Mouse (Mus musculus): ENCODE data around the gene Ccdc194. TPM values are rescaled to one million over a fixed set of nuclear protein-coding genes. Genes with fewer than 3 reads are reported as not detected.
A peak's percentile ranks its signal among the peaks of the same experiment; 100 is the strongest.
"Not testable (repeated sequence)": the region's sequence is repeated elsewhere in the genome, so short reads cannot be mapped to it uniquely, and the experiment has no call there.

The Ccdc194 gene
- total RNA-seq, 2 experiments from 2014 or later = not detected

GRCm38 (mm10) chr8:71519037-71519825 lies 6.3 kb downstream of the Ccdc194 start:
- DNase-seq (ENCODE audit: low spot score in 2 of 2); intact Hi-C loops (cut with DNase I): not testable (repeated sequence)

DNA sequence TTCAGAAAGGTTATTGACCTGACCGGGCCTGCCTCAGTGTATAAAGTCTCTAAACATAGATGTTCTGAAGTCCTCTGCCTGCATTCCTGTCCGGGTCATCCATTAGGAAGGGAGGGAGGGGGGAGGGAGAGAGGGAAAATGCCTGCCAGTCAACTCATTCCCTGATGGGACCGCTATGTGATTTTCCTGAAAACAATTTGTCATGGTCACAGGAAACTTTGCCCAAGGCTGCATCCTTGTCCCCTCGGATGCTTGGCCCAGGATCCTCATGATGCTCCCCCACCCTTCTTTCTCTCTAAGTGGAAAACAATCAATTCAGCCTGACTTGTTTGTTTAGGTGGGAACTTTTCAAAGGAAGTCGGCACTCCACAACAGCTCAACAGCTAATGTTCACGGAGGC lies 8.7 kb downstream of the Ccdc194 start:
- intact Hi-C loops (cut with DNase I) = no loop called here
- DNase-seq (ENCODE audit: low spot score in 2 of 2) = no peak

DNA sequence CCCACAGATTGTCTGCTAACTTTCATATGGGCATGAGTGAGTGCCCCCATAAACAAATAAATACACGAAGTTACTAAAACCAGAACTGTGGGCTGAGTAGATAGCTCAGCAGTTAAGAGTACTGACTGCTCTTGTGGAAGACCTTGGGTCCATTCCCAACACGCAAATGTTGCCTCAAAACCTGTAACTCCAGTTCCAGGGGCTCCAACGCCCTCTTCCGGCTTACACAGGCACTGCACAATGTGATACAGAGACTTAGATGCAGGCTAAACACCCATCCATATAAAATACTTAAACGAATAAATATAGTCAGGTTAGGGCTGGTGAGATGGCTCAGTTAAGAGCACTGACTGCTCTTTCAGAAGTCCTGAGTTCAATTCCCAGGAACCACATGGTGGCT lies 10.5 kb downstream of the Ccdc194 start:
- intact Hi-C loops (cut with DNase I) = no loop called here
- DNase-seq (ENCODE audit: low spot score in 2 of 2) = no peak

DNA sequence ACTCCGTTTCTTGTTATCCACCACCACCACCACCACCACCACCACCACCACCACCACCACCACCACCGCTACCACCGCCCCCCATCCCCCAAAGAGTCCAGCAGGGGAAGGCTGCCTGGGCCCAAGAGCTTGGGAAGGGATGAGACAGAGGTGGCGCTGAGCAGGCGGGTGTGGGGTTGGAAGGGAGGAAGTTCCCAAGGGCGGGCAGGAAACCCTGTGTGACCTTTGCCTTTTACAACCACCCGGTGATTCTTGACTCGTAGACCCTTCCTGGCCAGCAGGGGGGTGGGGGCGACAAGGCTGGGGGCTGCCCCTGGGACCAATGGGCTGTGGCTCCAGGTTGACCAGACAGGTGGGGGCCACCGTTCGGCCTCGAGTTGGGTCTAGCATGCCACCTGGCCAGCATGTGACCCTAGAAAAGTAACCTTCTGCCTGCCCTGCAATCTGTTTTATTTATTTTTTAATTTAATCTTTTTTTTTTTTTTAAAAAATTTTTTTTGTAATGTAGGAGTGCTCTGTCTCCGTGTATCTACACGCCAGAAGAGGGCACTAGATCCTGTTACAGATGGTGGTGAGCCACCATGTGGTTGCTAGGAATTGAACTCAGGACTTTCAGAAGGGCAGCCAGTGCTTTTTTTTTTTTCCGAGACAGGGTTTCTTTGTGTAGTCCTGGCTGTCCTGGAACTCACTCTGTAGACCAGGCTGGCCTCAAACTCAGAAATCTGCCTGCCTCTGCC lies 12.3 kb downstream of the Ccdc194 start:
- no peak for DNase-seq (ENCODE audit: low spot score in 2 of 2)
- intact Hi-C loops (cut with DNase I) = no loop called here

DNA sequence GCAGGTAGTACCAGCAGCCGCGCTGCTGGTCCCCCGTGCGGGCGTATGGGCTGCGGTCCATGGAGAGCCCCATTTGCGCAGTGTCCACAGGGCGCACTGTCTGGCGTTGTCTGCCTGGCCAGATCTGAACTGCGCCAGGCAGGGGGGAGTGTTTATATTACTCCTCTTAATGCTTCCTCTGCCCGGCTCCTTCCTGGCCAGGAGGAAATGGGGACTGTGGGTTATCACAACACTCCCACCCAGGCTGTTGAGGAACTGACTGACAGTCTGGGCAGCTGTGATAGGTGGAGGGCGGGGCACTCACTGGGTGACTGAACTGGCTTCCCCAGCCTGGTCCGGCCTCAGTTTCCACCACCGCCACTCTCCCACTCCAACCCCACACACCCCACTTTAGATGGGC lies 13.9 kb downstream of the Ccdc194 start, which contains the start of gene Plvap:
Plvap (minus strand) TSS at position 109 of the 400 bp plus-strand sequence.
- no peak for DNase-seq (ENCODE audit: low spot score in 2 of 2)

GRCm38 (mm10) chr8:71509316-71509715 lies 16.2 kb downstream of the Ccdc194 start:
- intact Hi-C loops (cut with DNase I) = no loop called here
- no peak for DNase-seq (ENCODE audit: low spot score in 2 of 2)

More for the DNA sequence above, 13.9 kb downstream of the Ccdc194 start, which contains the start of gene Plvap:
- intact Hi-C loops (cut with DNase I) = no loop called here

GRCm38 (mm10) chr8:71507589-71508104 lies 17.9 kb downstream of the Ccdc194 start:
- intact Hi-C loops (cut with DNase I) = no loop called here
- DNase-seq (ENCODE audit: low spot score in 2 of 2) = peak; percentile 88 to 89

DNA sequence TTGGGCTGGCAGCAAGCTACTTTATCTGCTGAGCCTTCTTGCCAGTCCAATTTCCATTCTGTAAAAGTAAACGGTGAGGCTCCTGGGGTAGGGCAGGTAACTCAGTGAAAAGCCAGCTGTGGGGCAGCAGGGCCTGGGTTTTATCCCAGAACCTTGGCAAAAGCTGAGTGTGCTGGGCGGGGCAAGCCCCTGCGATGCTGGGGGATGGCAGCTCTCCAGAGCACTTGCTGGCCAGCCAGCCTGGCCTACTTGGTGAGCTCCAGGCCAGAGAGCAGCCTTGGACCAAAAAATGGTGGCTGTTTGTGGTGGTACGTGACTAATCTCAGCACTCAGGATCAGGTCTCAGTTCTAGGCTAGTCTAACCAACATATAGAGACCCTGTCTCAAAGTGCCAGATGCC lies 19.5 kb downstream of the Ccdc194 start:
- intact Hi-C loops (cut with DNase I) = no loop called here
- no peak for DNase-seq (ENCODE audit: low spot score in 2 of 2)

- no peak for DNase-seq (ENCODE audit: low spot score in 2 of 2)
- intact Hi-C loops (cut with DNase I) = no loop called here
Measured at GRCm38 (mm10) chr8:71505326-71505725, 20.2 kb downstream of the Ccdc194 start.

DNA sequence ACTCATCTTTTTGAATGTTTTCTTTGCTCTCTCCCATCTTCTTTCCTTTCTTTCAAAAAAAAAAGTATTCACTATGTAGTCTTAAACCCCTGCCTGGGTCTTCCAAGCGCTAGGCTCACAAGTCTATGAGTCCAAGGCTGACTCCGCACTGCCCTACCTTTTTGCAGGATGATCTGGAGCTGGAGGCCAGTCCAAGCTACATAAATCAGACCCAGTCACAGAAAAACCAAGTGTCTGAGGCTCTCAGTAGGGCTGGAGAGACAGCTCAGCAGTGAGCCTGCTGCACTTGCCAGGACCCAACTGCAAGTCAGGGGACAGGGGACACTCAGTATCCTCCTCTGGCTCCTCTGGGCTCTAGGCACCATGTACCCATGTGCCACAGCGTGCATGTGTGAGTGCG lies 21.2 kb downstream of the Ccdc194 start:
- no peak for DNase-seq (ENCODE audit: low spot score in 2 of 2)
- intact Hi-C loops (cut with DNase I) = no loop called here

- DNase-seq (ENCODE audit: low spot score in 2 of 2) = no peak
- intact Hi-C loops (cut with DNase I) = no loop called here
Measured at GRCm38 (mm10) chr8:71498816-71499690, 26.5 kb downstream of the Ccdc194 start.

GRCm38 (mm10) chr8:71497881-71498501 lies 27.5 kb downstream of the Ccdc194 start:
- DNase-seq (ENCODE audit: low spot score in 2 of 2) = no peak
- intact Hi-C loops (cut with DNase I) = no loop called here

DNA sequence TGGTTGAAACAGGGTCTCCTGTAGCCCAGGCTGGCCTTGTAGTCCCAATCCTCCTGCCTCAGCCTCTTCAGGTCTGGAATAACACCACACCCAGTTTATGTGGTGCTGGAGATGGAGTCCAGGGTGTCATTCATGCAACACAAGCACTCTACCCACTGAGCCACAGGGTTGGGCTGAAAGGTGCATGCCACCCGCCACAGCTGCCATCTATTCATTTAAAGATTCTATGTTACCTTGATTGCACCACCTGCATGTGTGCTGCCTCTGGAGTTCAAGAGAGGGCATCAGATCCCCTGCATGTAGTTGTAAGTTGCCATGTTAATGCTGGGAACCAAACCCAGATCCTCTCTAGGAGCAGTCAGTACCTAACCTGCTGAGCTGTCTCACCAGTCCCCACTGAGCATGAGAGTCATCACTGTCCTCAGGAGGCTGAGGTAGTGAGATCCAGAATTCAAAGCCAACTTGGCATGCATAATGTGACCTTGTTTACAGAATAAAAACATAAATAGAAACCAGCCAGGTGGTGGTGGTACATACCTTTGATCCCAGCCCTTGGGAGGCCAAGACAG lies 28.4 kb downstream of the Ccdc194 start:
- intact Hi-C loops (cut with DNase I) = no loop called here
- DNase-seq (ENCODE audit: low spot score in 2 of 2) = no peak

- intact Hi-C loops (cut with DNase I) = loop anchor here (1.0 kb wide), 1 partner anchor 25 kb away; no protein-coding TSS in a partner anchor
- DNase-seq (ENCODE audit: low spot score in 2 of 2) = no peak
Measured at GRCm38 (mm10) chr8:71496481-71496880, 29.0 kb downstream of the Ccdc194 start.

DNA sequence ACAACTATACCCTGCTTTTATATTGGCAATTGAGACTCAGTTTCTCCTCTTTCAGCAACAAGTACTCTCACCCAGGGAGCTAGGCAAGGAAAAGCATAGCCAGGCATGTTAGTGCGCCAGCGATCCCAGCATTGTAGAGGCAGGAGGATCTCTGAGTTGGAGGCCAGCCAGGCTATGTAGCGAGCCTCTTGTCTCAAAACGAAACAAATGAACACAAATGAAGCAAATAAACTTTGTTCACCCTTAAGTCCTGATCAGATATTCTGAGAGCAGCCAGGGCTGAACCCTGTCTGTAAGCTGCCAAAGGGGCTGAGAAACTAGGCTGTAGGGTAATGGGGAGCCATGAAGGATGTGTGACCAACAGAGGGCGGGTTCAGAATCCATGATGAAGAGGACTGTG lies 29.7 kb downstream of the Ccdc194 start:
- intact Hi-C loops (cut with DNase I) = loop anchor here (1.0 kb wide), 1 partner anchor 25 kb away; no protein-coding TSS in a partner anchor
- no peak for DNase-seq (ENCODE audit: low spot score in 2 of 2)

DNA sequence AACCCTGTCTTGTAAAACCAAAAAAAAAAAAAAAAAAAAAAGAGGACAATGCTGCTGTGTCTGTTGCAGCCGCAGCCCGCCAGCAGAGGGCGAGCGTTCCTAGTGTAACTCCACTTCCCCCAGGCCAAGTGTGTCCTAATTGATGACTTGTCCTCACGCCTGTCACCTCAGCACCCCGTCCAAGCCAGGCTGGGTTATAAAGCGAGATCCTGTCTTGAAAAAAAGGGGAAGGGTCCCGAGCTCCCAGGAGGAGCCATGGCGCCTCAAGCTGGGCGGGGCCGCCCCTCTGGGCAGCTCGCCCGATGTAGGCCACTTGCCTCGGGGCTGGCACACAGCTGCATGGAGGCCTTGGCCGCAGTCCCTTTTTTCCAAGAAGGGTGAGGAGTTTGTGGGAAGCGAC lies 30.5 kb downstream of the Ccdc194 start:
- intact Hi-C loops (cut with DNase I) = no loop called here
- DNase-seq (ENCODE audit: low spot score in 2 of 2) = peak; percentile 75 to 81

GRCm38 (mm10) chr8:71488454-71488853 lies 37.1 kb downstream of the Ccdc194 start:
- intact Hi-C loops (cut with DNase I) = loop anchor here (2.0 kb wide), 1 partner anchor 14 kb away; no protein-coding TSS in a partner anchor
- peak; percentile 85 to 96 for DNase-seq (ENCODE audit: low spot score in 2 of 2)

DNA sequence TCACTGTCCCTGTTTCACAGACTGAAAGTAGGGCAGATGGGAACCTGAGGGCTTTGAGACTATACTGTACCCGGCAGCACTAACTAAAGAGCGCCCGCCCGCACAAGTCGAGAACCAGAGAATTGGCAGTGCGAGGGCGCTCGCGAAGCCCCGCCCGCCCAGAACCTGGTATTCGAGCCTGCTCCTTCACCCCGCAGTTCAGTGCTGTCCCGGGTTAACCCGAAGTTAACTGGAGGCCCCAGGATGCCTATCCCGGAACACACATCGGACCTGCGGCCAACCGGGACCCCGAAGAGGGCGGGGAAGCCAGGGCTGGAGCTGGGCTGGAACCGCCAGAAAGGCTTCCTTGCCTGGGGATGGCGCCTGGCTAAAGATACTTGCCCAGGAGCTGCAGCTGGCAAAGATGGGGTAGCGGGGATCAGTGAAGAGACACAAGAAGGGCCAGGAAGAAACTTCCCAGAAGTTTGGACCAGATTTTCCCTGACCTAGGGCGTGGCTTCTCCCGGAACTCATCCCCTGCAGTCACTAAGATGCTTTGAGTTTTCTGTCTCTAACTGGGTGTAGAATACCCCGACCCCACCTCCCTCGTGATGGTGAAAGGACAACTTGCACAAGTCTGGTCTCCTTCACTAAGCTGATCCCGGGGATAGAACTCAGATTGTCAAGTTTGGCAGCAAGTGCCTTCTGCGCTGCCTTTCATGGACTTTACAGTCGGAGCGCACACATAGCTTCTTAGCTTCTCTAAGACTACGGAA lies 37.6 kb downstream of the Ccdc194 start, which contains the start of gene Gtpbp3:
Gtpbp3 (plus strand) TSS at position 413 of the 755 bp plus-strand sequence.
- intact Hi-C loops (cut with DNase I) = loop anchor here (2.0 kb wide), 1 partner anchor 13 kb away; no protein-coding TSS in a partner anchor

More for the DNA sequence above, 37.6 kb downstream of the Ccdc194 start, which contains the start of gene Gtpbp3:
- DNase-seq (ENCODE audit: low spot score in 2 of 2) = peak; percentile 85 to 86

Data from left cerebral cortex, postnatal 25 days (tissue).